Mouse (Mus musculus): ENCODE results near the gene Impdh1. TPM values are rescaled to one million over a fixed set of nuclear protein-coding genes. Genes with fewer than 3 reads are reported as not detected.

Gene Impdh1
- polyA plus RNA-seq, 1 experiment = 15.6 TPM

DNA sequence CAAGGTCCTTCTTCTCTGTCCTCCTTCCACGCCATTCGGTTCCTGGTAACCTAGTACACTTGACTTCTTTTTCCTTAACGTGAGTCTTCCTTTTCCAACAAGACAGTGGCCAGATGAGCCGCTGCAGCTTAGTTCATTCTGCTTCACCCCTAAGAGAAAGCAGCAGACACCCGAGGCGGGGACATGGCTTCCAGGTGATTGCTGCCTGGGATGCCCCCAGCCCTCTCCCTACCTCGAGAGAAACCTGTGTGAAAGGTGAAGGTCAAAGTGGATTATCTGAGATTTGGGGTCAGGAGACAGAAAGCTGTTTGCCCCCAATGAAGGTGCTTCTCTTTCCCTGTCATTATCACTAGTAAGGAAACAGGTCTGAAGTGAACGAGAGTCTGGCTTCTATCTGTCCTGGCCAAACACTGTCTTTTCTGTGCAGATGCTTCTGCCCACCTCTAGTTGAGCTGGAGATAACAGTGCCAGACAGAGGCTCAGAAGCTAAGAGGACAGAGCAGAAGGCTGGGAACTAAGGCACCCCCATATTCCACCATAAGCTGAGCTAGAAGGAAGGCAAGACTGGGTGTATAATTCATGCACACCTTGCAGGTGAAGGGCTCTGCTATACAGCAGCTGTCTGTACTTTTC, 16.8 kb downstream of the Impdh1 start:
- 35% methylated on average over 8 of the region's 8 CpGs for WGBS
- H3K27me3 ChIP-seq (ENCODE audit: control insufficient read depth, insufficient read depth, low read length) = no peaks in the 10 kb centered on the region
- no peaks in the 10 kb centered on the region for H3K36me3 ChIP-seq (ENCODE audit: control insufficient read depth, insufficient read depth, low read length)
- no peak overlapping the region for H3K27ac ChIP-seq (ENCODE audit: insufficient read depth, low read depth, low read length)
- no peaks in the 10 kb centered on the region for H3K4me1 ChIP-seq (ENCODE audit: control insufficient read depth, insufficient read depth, insufficient read length, low read length)
- TF ChIP-seq CTCF (IDR thresholded peaks at IDR 0.05; ENCODE audit: extremely low read depth, insufficient read length, insufficient replicate concordance, low read depth, low read length) (no peak), POLR2A (IDR thresholded peaks at IDR 0.05; ENCODE audit: low read depth, low read length) (no peak)
- no peak overlapping the region for H3K4me3 ChIP-seq (ENCODE audit: low read depth, low read length)

DNA sequence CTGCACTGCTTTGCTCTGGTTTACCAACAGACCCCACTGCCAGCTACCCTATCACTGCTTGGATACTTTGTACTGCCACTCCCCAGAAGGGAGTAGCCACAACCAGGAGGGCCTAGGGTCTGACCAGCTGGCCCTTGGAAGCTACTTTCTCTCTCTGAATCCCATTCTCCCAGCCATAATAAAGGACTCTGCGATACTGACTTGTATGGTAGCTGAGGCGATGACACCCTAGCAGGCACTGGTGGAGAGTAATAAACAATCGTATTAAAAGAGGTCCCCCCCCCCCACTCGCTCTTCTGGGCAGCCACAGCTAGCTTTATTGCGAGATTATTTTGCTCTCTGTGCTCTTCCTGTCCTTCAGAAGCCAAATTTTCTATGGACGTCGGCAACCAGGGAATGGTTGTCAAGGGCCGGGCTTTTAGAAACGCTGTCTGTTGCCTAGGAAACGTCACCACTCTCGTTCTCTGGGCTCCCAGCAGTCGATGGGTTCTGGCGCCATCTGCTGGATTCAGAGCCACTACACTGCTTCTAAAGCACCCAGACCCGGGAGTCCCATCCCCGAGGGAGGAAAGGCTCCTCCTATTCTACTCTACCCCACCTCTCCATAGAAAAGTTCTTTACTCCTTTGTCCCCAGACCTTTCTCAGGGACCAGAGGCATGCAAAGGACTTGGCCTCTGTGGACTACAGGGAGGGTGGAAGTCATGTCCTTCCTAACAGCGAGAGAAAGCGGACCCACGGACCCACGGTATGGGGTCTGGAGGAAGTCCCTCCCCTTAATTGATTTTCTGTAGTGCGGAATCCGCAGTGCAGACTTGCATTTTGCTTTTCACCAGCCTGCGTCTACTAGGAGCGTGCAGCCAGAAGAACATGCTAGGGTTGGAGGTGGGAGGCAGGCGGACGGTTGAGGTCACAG, 17.6 kb downstream of the Impdh1 start:
- 0 out of 2 replicates have a peak overlapping the region, but pooled peaks have one; percentile 6 for H3K4me3 ChIP-seq (ENCODE audit: low read depth, low read length)
- TF ChIP-seq POLR2A (IDR thresholded peaks at IDR 0.05; ENCODE audit: low read depth, low read length) = no peak
- TF ChIP-seq CTCF (IDR thresholded peaks at IDR 0.05; ENCODE audit: extremely low read depth, insufficient read length, insufficient replicate concordance, low read depth, low read length) = peak; percentile 88; the same call in 1 of the 2 replicates
- WGBS = 17% methylated on average over 25 of the region's 25 CpGs
- no peak overlapping the region for H3K27ac ChIP-seq (ENCODE audit: insufficient read depth, low read depth, low read length)
- H3K27me3 ChIP-seq (ENCODE audit: control insufficient read depth, insufficient read depth, low read length) = no peaks in the 10 kb centered on the region; the same call in 1 of the 2 replicates
- no peaks in the 10 kb centered on the region for H3K4me1 ChIP-seq (ENCODE audit: control insufficient read depth, insufficient read depth, insufficient read length, low read length)
- no peaks in the 10 kb centered on the region for H3K36me3 ChIP-seq (ENCODE audit: control insufficient read depth, insufficient read depth, low read length)

DNA sequence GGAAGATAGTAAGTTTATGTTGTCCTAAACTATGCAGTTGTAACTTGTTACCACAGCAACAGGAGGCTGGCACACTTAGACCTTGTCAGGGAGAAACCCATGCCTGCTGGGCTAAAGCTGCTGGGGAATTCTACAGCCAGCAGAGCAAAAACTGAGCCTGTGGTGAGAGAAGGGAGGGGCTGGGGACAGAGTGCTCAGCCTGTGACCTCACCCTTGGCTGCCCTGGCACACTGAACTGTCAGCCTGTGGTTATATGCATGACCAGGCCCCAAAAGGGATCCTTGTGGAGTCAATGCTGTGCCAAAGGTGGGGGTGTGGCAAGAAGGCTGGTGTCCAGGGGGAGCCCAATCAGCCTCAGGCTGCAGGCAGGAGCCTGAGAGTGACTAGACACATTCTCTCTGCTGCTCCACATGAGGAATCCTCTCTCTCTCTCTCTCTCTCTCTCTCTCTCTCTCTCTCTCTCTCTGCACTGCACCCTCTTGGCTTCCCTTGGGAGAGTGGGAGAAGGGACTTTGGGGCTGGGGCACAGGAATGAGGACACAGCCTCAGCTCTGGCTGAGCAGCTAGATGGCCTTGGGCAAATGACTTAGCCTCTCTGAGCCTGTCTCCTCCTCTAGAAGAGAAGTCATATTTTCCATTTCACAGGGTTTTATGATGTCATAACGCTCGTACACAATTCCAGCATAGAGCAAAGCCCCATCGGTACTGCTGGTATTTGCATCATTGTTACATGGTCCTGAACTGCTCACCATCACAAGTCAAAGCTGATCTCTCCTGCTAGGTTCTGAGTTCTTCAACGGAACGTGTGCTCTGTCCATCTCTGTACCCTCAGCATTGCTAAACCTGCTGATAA, 20.1 kb downstream of the Impdh1 start:
- 80% methylated on average over 5 of the region's 5 CpGs for WGBS
- Histone ChIP-seq H3K27ac (ENCODE audit: insufficient read depth, low read depth, low read length) (no peak overlapping the region), H3K4me3 (ENCODE audit: low read depth, low read length) (no peak overlapping the region), H3K36me3 (ENCODE audit: control insufficient read depth, insufficient read depth, low read length) (no peaks in the 10 kb centered on the region), H3K4me1 (ENCODE audit: control insufficient read depth, insufficient read depth, insufficient read length, low read length) (no peaks in the 10 kb centered on the region), H3K27me3 (ENCODE audit: control insufficient read depth, insufficient read depth, low read length) (peaks cover 2% of the 10 kb centered on the region; the same call in 1 of the 2 replicates)
- TF ChIP-seq POLR2A (IDR thresholded peaks at IDR 0.05; ENCODE audit: low read depth, low read length) = no peak
- no peak for TF ChIP-seq CTCF (IDR thresholded peaks at IDR 0.05; ENCODE audit: extremely low read depth, insufficient read length, insufficient replicate concordance, low read depth, low read length)

DNA sequence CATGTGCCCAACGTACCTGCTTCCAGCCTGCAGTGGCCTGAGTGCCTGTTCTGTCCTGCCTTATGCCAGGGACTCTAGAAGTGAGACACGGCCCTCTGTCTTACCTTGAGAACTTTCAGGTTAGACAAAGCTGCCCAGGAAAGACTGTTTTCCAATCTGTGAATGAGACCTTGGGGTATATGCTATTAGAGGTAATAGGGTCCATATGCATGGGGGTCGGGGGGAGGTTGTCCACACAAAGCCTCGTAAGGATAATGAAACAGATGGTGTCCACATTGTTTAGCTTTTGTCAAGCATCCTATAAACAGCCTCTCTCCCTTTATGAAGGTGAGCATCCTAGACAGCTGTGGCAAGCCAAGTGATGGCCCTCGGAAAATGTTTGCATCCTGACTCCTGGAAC, 21.0 kb downstream of the Impdh1 start:
- no peaks in the 10 kb centered on the region for H3K4me1 ChIP-seq (ENCODE audit: control insufficient read depth, insufficient read depth, insufficient read length, low read length)
- H3K27ac ChIP-seq (ENCODE audit: insufficient read depth, low read depth, low read length) = no peak overlapping the region
- H3K27me3 ChIP-seq (ENCODE audit: control insufficient read depth, insufficient read depth, low read length) = peaks cover 3% of the 10 kb centered on the region; the same call in 1 of the 2 replicates
- TF ChIP-seq CTCF (IDR thresholded peaks at IDR 0.05; ENCODE audit: extremely low read depth, insufficient read length, insufficient replicate concordance, low read depth, low read length) (no peak), POLR2A (IDR thresholded peaks at IDR 0.05; ENCODE audit: low read depth, low read length) (no peak)
- no peak overlapping the region for H3K4me3 ChIP-seq (ENCODE audit: low read depth, low read length)
- 82% methylated on average over 5 of the region's 5 CpGs for WGBS
- H3K36me3 ChIP-seq (ENCODE audit: control insufficient read depth, insufficient read depth, low read length) = no peaks in the 10 kb centered on the region

DNA sequence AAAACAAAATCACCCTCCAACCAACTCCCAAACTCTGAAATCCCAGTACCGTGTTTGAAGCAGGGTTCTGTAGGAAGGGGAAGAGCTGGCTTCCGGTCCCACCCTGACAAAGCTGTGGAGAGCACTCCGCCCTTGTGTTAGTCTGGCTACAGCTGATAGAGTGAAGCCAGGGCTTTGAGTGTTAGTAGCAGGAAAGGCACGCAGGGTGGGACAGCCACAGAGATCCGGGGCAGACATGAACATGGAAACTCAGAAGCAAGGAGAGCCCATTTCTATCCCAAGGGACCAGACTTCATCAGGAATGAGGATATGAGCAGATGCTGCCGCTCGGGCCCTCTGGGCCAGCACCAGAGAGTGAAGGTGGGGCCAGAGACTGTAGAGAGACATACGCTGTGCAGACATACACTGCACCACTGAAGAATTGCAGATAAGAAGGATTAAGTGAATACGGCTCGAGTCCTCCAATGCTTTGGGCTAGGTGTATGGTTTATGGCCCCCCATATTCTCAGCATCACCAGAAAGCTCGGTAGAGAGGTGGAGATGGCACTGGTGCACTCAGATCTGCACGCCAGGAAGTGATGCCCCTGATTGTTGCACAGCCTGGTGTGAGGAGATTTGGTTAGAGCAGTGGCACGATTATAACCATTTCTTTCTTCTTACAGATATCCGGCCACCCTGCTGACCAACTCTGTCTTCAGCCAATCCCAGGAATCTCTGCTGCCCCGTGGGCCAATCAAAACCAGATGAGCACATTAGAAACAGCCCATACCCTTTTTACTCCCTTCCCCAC, 22.0 kb downstream of the Impdh1 start:
- TF ChIP-seq CTCF (IDR thresholded peaks at IDR 0.05; ENCODE audit: extremely low read depth, insufficient read length, insufficient replicate concordance, low read depth, low read length) = no peak
- TF ChIP-seq POLR2A (IDR thresholded peaks at IDR 0.05; ENCODE audit: low read depth, low read length) = no peak
- Histone ChIP-seq H3K4me1 (ENCODE audit: control insufficient read depth, insufficient read depth, insufficient read length, low read length) (no peaks in the 10 kb centered on the region), H3K36me3 (ENCODE audit: control insufficient read depth, insufficient read depth, low read length) (no peaks in the 10 kb centered on the region), H3K27ac (ENCODE audit: insufficient read depth, low read depth, low read length) (no peak overlapping the region), H3K4me3 (ENCODE audit: low read depth, low read length) (no peak overlapping the region), H3K27me3 (ENCODE audit: control insufficient read depth, insufficient read depth, low read length) (peaks cover 3% of the 10 kb centered on the region; the same call in 1 of the 2 replicates)
- WGBS = 52% methylated on average over 15 of the region's 15 CpGs

DNA sequence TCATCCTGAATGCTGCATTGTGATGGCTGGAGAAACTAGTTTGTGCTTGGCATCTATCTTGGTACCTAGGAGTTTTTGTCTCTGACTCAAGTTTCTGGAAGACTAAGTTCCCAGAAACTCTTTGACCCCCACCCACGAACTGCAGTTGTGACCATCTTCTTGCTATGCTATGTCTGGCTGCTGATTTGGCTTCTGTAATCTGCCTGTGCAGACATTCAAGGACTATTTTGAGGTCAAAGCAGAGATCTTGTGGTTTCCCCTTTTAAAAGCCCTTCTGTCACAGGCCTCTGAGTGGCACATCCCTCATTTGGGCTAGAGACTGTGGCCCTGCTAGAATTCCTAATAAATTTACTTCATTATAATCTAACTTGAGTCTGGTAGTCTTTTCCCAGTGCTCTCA, 28.2 kb downstream of the Impdh1 start:
- no peaks in the 10 kb centered on the region for H3K36me3 ChIP-seq (ENCODE audit: control insufficient read depth, insufficient read depth, low read length)
- TF ChIP-seq POLR2A (IDR thresholded peaks at IDR 0.05; ENCODE audit: low read depth, low read length) = no peak
- no peak for TF ChIP-seq CTCF (IDR thresholded peaks at IDR 0.05; ENCODE audit: extremely low read depth, insufficient read length, insufficient replicate concordance, low read depth, low read length)
- H3K4me1 ChIP-seq (ENCODE audit: control insufficient read depth, insufficient read depth, insufficient read length, low read length) = no peaks in the 10 kb centered on the region
- H3K27me3 ChIP-seq (ENCODE audit: control insufficient read depth, insufficient read depth, low read length) = 0 out of 2 replicates have a peak, but pooled peaks cover 3% of the 10 kb centered on the region
- H3K4me3 ChIP-seq (ENCODE audit: low read depth, low read length) = no peak overlapping the region
- 43% methylated on average over 1 of the region's 1 CpGs for whole genome bisulfite sequencing
- H3K27ac ChIP-seq (ENCODE audit: insufficient read depth, low read depth, low read length) = no peak overlapping the region

Data from small intestine, adult 2 months (tissue).